Mouse (Mus musculus) heart, embryonic 14.5 days (tissue): ENCODE data around the gene Mapk8. TPM values are rescaled to one million over a fixed set of nuclear protein-coding genes. Genes with fewer than 3 reads are reported as not detected.

ENCODE experiments used
- ATAC-seq: fragments of 200-750 bp; cut with Nextera tagmentation; 2 replicates; pipeline ENCODE4 v1.8.0; 2017; ENCODE audit warnings: low read depth, moderate TSS enrichment; ENCODE audit not compliant: insufficient number of reproducible peaks, insufficient read depth, low FRiP score
- H3K27ac ChIP-seq, 2 experiments: fragments of 200-500 bp in 1 of 2; fragments of 300-500 bp in 1 of 2; sonication (generic) in 1 of 2; replicated peaks in 1 of 2; 2 replicates each; pipeline ENCODE4 v1.5.1; 2012 to 2014; ENCODE audit warnings: low read depth in 2 of 2, low read length in 2 of 2, control low read depth in 1 of 2, mild to moderate bottlenecking in 1 of 2, mixed read lengths in 1 of 2; ENCODE audit not compliant: control insufficient read depth in 1 of 2, insufficient read depth in 1 of 2
- H3K27me3 ChIP-seq: fragments of 300-500 bp; sonication (generic); 2 replicates; pipeline ENCODE4 v1.6.1; 2014; ENCODE audit warnings: mild to moderate bottlenecking, low read length, control low read depth; ENCODE audit not compliant: control insufficient read depth, insufficient read depth
- H3K36me3 ChIP-seq: fragments of 300-500 bp; sonication (generic); 2 replicates; pipeline ENCODE4 v1.6.1; 2014; ENCODE audit warnings: mild to moderate bottlenecking, control low read depth, low read length, mixed read lengths; ENCODE audit not compliant: control insufficient read depth, insufficient read depth
- H3K4me1 ChIP-seq, 2 experiments: fragments of 200-500 bp in 1 of 2; fragments of 300-500 bp in 1 of 2; sonication (generic) in 1 of 2; 2 replicates each; pipeline ENCODE4 v1.6.1; 2012 to 2014; ENCODE audit warnings: low read length in 2 of 2, control low read depth in 1 of 2, mixed read lengths in 1 of 2; ENCODE audit not compliant: control insufficient read depth in 2 of 2, insufficient read depth in 2 of 2
- H3K4me2 ChIP-seq: fragments of 300-500 bp; sonication (generic); 2 replicates; pipeline ENCODE4 v1.6.1; 2014; ENCODE audit warnings: mild to moderate bottlenecking, low read length
- H3K4me3 ChIP-seq, 2 experiments: fragments of 200-500 bp in 1 of 2; fragments of 300-500 bp in 1 of 2; sonication (generic) in 1 of 2; 2 replicates each; pipeline ENCODE4 v1.5.1; 2012 to 2014; ENCODE audit warnings: low read length in 2 of 2, mild to moderate bottlenecking in 2 of 2, control low read depth in 1 of 2, low read depth in 1 of 2, moderate library complexity in 1 of 2; ENCODE audit not compliant: control insufficient read depth in 1 of 2, insufficient read depth in 1 of 2
- H3K9ac ChIP-seq: fragments of 300-500 bp; sonication (generic); 2 replicates; pipeline ENCODE4 v1.6.1; 2014; ENCODE audit warnings: mild to moderate bottlenecking, low read length
- H3K9me3 ChIP-seq: fragments of 300-500 bp; sonication (generic); 2 replicates; pipeline ENCODE4 v1.6.1; 2016; ENCODE audit warnings: low read length, control low read depth; ENCODE audit not compliant: control insufficient read depth
- WGBS: fragments of 180-500 bp; shearing (Covaris S2); extraction: QIAGEN DNeasy Blood & Tissue Kit; methylation state at CpG from one replicate; pipeline ENCODE4 v1.1.7; 2014; 5-methylcytosine and 5-hydroxymethylcytosine counted together
- polyA plus RNA-seq: library from polyadenylated mRNA; unstranded; fragments of >200 nt; fragmentation: Nextera tagmentation; extraction: Ambion mirVana; gene quantifications from 2 replicates; pipeline ENCODE4 v1.2.1, GENCODE M21; 2014

The Mapk8 gene
- polyA plus RNA-seq, 1 experiment from 2014 or later: 13.5 TPM

DNA sequence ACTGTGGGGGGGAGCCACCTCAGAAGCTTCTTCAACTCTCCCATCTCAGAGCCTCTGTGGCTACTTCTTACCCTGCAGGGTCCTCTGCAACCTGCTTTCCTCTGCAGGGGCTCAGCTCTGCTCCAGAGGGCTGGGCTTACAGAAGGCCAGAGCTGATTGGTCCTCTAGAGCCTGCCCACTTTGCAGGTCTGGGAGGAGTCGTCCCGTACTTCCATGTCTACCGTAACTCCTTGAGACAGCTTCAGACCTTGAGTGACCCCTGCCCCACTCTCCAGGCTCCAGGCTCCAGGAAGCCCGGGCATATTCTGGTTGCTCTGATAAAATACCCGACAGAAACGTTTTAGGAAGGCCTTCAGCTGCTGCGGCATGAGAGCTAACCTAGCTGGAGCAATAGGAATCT, 76.9 kb downstream of the Mapk8 start:
- no peak; the same call in 1 of the 2 replicates for ATAC-seq
- H3K4me2 ChIP-seq: peak overlapping the region; percentile 55
- H3K9me3 ChIP-seq: no peaks in the 10 kb centered on the region
- peak overlapping the region in 1 of 2 experiments; percentile 8; a peak in 1 of 4 replicates for H3K4me3 ChIP-seq
- no peak overlapping the region for H3K27ac ChIP-seq
- H3K9ac ChIP-seq: no peak overlapping the region
- H3K4me1 ChIP-seq: peaks cover 2 to 4% of the 10 kb centered on the region in 2 experiments; a peak in 3 of 4 replicates
- no peaks in the 10 kb centered on the region for H3K36me3 ChIP-seq
- H3K27me3 ChIP-seq: no peaks in the 10 kb centered on the region
- 4% methylated on average over 7 of the region's 7 CpGs for WGBS

DNA sequence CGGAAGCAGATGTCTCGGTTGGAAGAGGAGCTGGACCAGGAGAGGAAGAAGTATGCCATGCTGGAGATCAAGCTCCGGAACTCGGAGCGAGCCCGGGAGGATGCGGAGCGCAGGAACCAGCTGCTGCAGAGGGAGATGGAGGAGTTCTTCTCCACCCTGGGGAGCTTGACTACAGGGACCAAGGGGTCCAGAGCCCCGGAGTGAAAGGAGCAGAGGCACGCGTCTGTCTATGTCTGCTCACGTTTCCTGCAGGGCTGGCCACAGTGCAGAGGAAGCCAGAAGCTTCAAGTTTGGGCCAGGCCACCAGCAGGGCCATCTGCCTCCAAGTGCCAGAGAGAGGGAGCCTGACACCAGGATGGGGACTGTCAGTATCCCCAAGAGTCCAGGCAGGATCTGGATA, 77.6 kb downstream of the Mapk8 start:
- no peaks in the 10 kb centered on the region for H3K27me3 ChIP-seq
- no peaks in the 10 kb centered on the region for H3K9me3 ChIP-seq
- no peak overlapping the region for H3K4me3 ChIP-seq
- H3K4me1 ChIP-seq: peaks cover 2 to 4% of the 10 kb centered on the region in 2 experiments; a peak in 3 of 4 replicates
- H3K9ac ChIP-seq: no peak overlapping the region
- WGBS: 81% methylated on average over 12 of the region's 12 CpGs
- no peak overlapping the region for H3K27ac ChIP-seq
- H3K36me3 ChIP-seq: no peaks in the 10 kb centered on the region
- no peak overlapping the region for H3K4me2 ChIP-seq
- ATAC-seq: no peak

DNA sequence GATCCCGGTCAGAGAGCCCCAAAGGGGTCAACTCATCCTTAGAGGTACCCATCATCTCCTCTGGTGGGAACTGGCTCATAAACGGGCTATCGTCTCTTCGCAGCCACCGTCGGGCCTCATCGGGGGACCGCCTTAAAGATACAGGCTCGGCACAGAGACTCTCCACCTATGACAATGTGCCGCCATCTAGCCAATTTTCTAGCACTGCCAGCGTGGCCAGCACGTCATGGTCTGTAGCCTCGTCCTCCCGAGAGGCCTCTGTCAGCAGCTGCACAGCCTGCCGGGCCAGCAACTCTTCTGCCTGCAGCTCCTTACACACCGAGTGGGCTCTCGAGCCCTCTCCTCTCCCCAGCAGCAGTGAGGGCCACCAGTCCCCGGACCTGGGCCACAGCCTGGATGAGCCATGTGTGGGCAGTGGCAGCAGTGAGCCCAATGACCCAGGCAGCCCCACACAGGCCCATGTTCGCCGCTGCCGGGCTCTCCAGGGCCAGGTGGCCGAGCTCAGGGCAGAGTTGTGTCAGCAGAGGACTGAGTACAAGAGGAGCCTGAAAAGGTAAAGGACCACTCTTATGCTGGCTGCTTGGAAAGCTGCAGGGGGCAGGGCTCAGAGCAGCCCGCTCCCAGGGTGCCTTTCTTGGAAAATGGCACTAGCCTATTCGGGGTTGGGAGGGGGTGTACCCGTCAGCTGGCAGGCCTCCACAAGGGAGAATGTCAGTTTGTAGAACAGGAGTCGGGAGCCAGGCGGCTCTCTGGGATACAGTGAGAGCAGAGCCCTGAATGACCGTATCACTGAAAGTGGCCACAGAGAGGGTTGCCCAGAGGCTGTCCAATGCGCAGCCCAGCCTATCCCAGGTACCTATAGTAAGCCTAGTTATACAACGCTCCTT, 79.8 kb downstream of the Mapk8 start:
- Histone ChIP-seq H3K4me2 (no peak overlapping the region), H3K4me3 (no peak overlapping the region)
- ATAC-seq: no peak

DNA sequence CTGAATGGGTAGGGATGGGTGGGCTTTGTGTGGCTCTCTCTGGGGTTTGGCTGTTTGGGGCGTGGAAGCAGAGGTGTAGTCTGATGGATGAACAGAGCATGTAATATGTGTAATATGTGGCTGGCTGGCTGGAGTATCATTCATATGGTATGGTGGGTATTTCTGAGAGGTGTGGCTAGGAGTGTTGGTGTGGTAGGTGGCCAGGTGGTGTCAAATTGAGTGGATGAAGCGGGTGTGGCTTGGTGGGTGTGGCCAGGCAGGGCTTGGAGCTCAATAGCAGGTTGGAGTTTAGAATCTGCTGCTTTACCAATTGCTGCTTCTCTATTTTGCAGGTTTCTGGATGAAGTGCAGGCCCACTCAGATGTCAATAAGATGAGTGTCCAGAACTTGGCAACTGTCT, 82.9 kb downstream of the Mapk8 start:
- 78% methylated on average over 2 of the region's 2 CpGs for WGBS
- no peak for ATAC-seq

More for the DNA sequence above, 79.8 kb downstream of the Mapk8 start:
- Histone ChIP-seq H3K9me3 (no peaks in the 10 kb centered on the region), H3K9ac (no peak overlapping the region), H3K27ac (no peak overlapping the region), H3K36me3 (no peaks in the 10 kb centered on the region), H3K27me3 (peaks cover 12% of the 10 kb centered on the region; the same call in 1 of the 2 replicates), H3K4me1 (peaks cover 9 to 14% of the 10 kb centered on the region in 2 experiments)
- 78% methylated on average over 30 of the region's 30 CpGs for WGBS

DNA sequence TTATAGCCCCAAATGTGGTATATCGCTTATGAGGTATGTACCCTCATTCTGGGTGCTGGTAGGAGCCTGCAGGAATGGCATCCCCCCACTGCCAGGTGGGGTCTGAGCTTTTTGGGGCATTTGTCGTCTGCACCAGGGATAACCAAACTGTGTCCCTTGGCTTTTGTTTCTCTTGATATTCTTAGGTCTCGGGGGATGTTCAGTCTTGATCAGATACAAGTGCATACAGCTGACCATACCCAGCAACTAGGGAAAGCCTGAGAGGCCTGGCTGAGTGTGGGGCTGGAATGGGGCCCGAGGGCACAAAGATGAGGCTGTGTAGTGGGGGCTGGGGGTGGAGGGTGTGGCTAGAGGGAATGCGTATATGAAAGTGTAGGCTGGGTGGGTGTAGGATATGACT, 83.3 kb downstream of the Mapk8 start:
- H3K9ac ChIP-seq: no peak overlapping the region
- peaks cover 28% of the 10 kb centered on the region for H3K27me3 ChIP-seq
- H3K27ac ChIP-seq: no peak overlapping the region
- no peak for ATAC-seq
- no peak overlapping the region for H3K4me3 ChIP-seq
- H3K4me2 ChIP-seq: no peak overlapping the region
- H3K36me3 ChIP-seq: no peaks in the 10 kb centered on the region
- peaks cover 10 to 13% of the 10 kb centered on the region in 2 experiments for H3K4me1 ChIP-seq
- H3K9me3 ChIP-seq: no peaks in the 10 kb centered on the region
- 71% methylated on average over 5 of the region's 5 CpGs for WGBS

More for the DNA sequence above, 82.9 kb downstream of the Mapk8 start:
- Histone ChIP-seq H3K4me1 (peaks cover 10 to 13% of the 10 kb centered on the region in 2 experiments), H3K4me2 (no peak overlapping the region), H3K9me3 (no peaks in the 10 kb centered on the region), H3K27me3 (peaks cover 27% of the 10 kb centered on the region), H3K27ac (no peak overlapping the region), H3K4me3 (no peak overlapping the region), H3K9ac (no peak overlapping the region), H3K36me3 (no peaks in the 10 kb centered on the region)

DNA sequence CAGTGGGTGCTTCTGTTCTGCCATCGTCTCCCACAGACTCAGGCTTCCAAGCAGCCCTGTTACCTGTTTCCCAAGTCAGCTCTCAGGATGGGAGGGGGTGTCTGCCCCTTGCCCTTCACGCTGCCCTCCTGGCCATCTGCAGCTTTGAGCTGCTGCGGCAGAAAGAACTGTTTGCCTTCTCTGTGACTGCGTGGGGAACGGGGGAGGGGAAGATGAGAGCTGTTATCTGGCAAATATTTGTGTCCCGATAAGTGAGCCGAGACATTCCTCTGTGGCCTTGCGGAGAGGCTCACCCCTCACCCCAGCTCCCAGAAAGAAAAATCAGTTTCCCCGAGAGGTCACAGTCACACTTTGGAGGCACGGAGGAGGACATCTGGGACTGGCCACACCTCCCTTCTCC, 84.2 kb downstream of the Mapk8 start:
- H3K9ac ChIP-seq: peak overlapping the region; percentile 52
- peaks cover 28% of the 10 kb centered on the region for H3K27me3 ChIP-seq
- no peak overlapping the region for H3K27ac ChIP-seq

DNA sequence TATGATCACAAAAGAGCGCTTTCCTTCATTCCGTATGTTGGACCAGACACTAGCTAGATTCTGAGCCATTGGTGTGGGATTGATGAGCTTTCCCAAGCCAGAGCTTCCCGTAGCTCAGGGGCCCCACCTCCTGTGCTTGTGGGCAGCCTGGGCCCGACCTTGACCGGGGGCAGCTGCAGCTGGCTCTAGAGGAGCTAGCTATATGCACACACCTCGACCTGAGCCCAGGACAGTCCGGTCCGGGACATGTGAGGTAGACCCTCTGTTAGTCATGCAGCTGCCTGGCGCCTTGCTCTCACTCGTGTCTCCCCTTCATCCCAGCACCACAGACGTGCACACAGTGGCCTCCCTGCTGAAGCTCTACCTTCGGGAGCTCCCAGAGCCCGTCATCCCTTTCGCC, 84.8 kb downstream of the Mapk8 start:
- Histone ChIP-seq H3K4me3 (0 out of 4 replicates have a peak overlapping the region, but pooled peaks of 1 of the 2 experiments have one; percentile 9), H3K27ac (no peak overlapping the region), H3K27me3 (peaks cover 28% of the 10 kb centered on the region), H3K36me3 (no peaks in the 10 kb centered on the region), H3K9me3 (no peaks in the 10 kb centered on the region), H3K9ac (no peak overlapping the region), H3K4me2 (peak overlapping the region; percentile 56), H3K4me1 (peaks cover 10 to 13% of the 10 kb centered on the region in 2 experiments)
- 46% methylated on average over 14 of the region's 14 CpGs for WGBS
- no peak for ATAC-seq

More for the DNA sequence above, 84.2 kb downstream of the Mapk8 start:
- Histone ChIP-seq H3K9me3 (no peaks in the 10 kb centered on the region), H3K4me3 (peak overlapping the region; percentile 5 to 9; a peak in 1 of 4 replicates), H3K36me3 (no peaks in the 10 kb centered on the region), H3K4me1 (peaks cover 10 to 13% of the 10 kb centered on the region in 2 experiments), H3K4me2 (peak overlapping the region; percentile 56)
- 7% methylated on average over 10 of the region's 10 CpGs for WGBS
- ATAC-seq: no peak
